Comparison of ENCODE assay signal across 8 mouse cellular contexts in genomic region chr10:95388821-95389477, GRCm38 (mm10). TPM values are rescaled to one million over a fixed set of nuclear protein-coding genes. Genes with fewer than 3 reads are reported as not detected.
DNase-seq lines count a peak whose midpoint lies in the region; TF ChIP-seq lines count a peak whose summit lies in the region.

No protein-coding gene starts in this region.

- peak overlapping the region; percentile 57; the same call in 1 of the 2 replicates for H3K27ac ChIP-seq in layer of hippocampus, adult 2 months

- TF ChIP-seq CTCF in layer of hippocampus, adult 2 months (conservative IDR thresholded peaks at IDR 0.05): no peak

- H3K4me3 ChIP-seq in layer of hippocampus, adult 2 months: peak overlapping the region; percentile 17

- DNase-seq in layer of hippocampus, adult 2 months (ENCODE audit: low spot score in 2 of 2): no peak
- DNase-seq in layer of hippocampus, postnatal 14 days (ENCODE audit: low spot score in 2 of 2): no peak
- peak; percentile 76 to 83 for DNase-seq in heart, adult 18-20 months
- peak; percentile 66 for DNase-seq in kidney, adult 9 months
- DNase-seq in skeletal muscle tissue, adult 2 months (ENCODE audit: low read depth, low spot score): peak; percentile 68
- DNase-seq in cerebellum, adult 8-10 months: no peak
- no peak for DNase-seq in layer of hippocampus, postnatal 36 days
- DNase-seq in frontal cortex, adult 2 months (ENCODE audit: extremely low spot score in 1 of 2, low spot score in 1 of 2): no peak

RNA-seq across cellular contexts. Expression of gene Socs2, which starts 28.0 kb away (rescaled TPM):
- total RNA-seq in layer of hippocampus, adult 2 months (2021): 10 to 100 TPM; 28.8 to 36.3 TPM
- total RNA-seq in layer of hippocampus, postnatal 14 days (2021): 10 to 100 TPM; 58.1 to 58.9 TPM
- 10 to 100 TPM; 34.3 to 39.3 TPM for total RNA-seq in heart, adult 18-20 months (2021)
- total RNA-seq in layer of hippocampus, postnatal 36 days (2021): 10 to 100 TPM; 37.0 to 39.3 TPM
- polyA plus RNA-seq in frontal cortex, adult 2 months (2012; rRNA removed): 21.2 and 25.0 TPM in 2 replicates

Comparison
In these comparisons a context has a peak if more than half of its experiments do, and no peak if none do; other contexts are left out.
1. DNase-seq: peak in heart, adult 18-20 months (2 of 2), kidney, adult 9 months (single experiment) and skeletal muscle tissue, adult 2 months (single experiment); none in layer of hippocampus, adult 2 months (0 of 2), layer of hippocampus, postnatal 14 days (0 of 2), cerebellum, adult 8-10 months (single experiment), layer of hippocampus, postnatal 36 days (0 of 2) and frontal cortex, adult 2 months (0 of 2).